Mouse (Mus musculus) G1E (cell line): Measurements from ENCODE around the gene Plp2.

Experiments
- CTCF ChIP-seq: IDR thresholded peaks from 2 replicates; pipeline ENCODE4 v1.5.1; 2012; ENCODE audit warnings: low read depth, low read length, inconsistent platforms, mixed read lengths
- GATA1 ChIP-seq: IDR thresholded peaks from 2 replicates; pipeline ENCODE4 v1.6.1; 2012; ENCODE audit warnings: borderline replicate concordance, low read length, inconsistent platforms, mixed read lengths
- GATA2 ChIP-seq: IDR thresholded peaks from 2 replicates; pipeline ENCODE4 v1.6.1; 2012; ENCODE audit warnings: low read depth, low read length, inconsistent platforms, borderline replicate concordance
- POLR2AphosphoS5 ChIP-seq: IDR thresholded peaks from 2 replicates; pipeline ENCODE4 v1.6.1; 2012; ENCODE audit warnings: low read depth, low read length, inconsistent platforms; ENCODE audit not compliant: insufficient replicate concordance

DNA sequence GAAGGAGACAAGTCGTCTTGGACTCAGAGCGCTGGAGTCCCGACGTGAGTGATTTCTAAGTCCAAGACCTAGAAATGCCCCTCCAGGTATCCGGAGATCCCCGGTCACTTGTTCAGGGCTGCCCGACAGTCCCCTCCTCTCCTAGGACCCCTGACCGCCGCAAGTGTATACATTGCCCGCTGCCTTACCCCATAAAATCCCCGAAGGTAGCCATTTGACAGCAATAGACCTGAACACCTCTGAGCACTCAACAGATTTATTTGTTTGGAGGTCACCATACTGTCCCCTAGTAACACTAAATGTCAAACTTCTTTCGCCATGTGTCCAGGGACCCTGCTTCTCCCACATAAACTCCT, 8.8 kb upstream of the Plp2 start:
- TF ChIP-seq CTCF (no peak), POLR2AphosphoS5 (no peak), GATA1 (no peak), GATA2 (no peak)
